In the genomic region with DNA sequence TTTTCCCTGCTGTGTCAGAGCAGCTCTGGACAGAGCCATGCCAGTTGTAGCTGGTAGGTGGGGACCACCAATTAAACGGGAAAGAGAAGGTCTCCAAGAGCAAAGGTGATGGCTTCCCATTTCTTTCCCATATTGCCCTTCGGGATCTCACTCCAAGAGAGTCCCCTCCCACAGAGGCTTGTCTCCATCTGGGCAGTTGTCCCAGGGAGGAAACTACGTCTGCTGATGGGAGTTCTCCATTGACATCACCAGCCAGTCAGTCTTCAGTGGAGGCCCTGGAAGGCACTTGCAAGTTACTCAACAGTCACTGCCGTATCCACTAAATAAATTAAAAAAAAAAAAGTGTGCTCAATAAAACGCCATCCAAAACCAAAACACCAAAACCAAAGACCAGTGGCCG, we compare ENCODE assay signal across 11 mouse cellular contexts.
DNase-seq lines count a peak whose midpoint lies in the region; ATAC-seq and TF ChIP-seq lines count a peak whose summit lies in the region.
"Had no signal": no experiment of that assay in that cellular context is flagged by ENCODE, and none has a peak within 500 bp of the region (broad histone marks: within the 10 kb centered on the region; RNA-seq: fewer than 3 reads in every experiment).

No protein-coding gene starts in this region.

- no peak overlapping the region for H3K9ac ChIP-seq in stomach, embryonic 16.5 days (ENCODE audit: low read length)
- no peak overlapping the region for H3K9ac ChIP-seq in stomach, postnatal 0 days (ENCODE audit: low read length)
- H3K9ac ChIP-seq: embryonic facial prominence, embryonic 15.5 days had no signal

- H3K4me3 ChIP-seq in stomach, embryonic 16.5 days (replicated peaks; ENCODE audit: low read length) = no peak overlapping the region
- no peak overlapping the region for H3K4me3 ChIP-seq in stomach, postnatal 0 days (ENCODE audit: low read depth, low read length)
- H3K4me3 ChIP-seq: embryonic facial prominence, embryonic 15.5 days; layer of hippocampus, adult 2 months had no signal

- no peak for DNase-seq in stomach, postnatal 0 days (ENCODE audit: low spot score)
- peak; percentile 45 for DNase-seq in heart, postnatal 25 days (ENCODE audit: low spot score)
- peak; percentile 35 to 43 for DNase-seq in kidney, postnatal 36 days
- peak; percentile 38 to 40 for DNase-seq in lung, postnatal 4 days
- no peak for DNase-seq in yolk sac, embryonic 10.5 days (ENCODE audit: low spot score)
- no peak for DNase-seq in cerebellum, postnatal 14 days
- DNase-seq: cerebellum, postnatal 36 days; liver had no signal

- no peak for TF ChIP-seq EP300 in stomach, postnatal 0 days (optimal IDR thresholded peaks at IDR 0.05)

- no peak overlapping the region for H3K4me2 ChIP-seq in stomach, embryonic 16.5 days (ENCODE audit: low read depth, low read length)
- no peak overlapping the region for H3K4me2 ChIP-seq in stomach, postnatal 0 days (replicated peaks; ENCODE audit: low read depth)
- H3K4me2 ChIP-seq: embryonic facial prominence, embryonic 15.5 days had no signal

- no peak for ATAC-seq in stomach, embryonic 16.5 days (ENCODE audit: insufficient read depth, low FRiP score)
- no peak for ATAC-seq in stomach, postnatal 0 days (ENCODE audit: low FRiP score, low TSS enrichment)

- no peaks in the 10 kb centered on the region for H3K9me3 ChIP-seq in stomach, embryonic 16.5 days (replicated peaks; ENCODE audit: control insufficient read depth, low read length)
- H3K9me3 ChIP-seq in stomach, postnatal 0 days (ENCODE audit: control insufficient read depth, low read length) = no peaks in the 10 kb centered on the region
- H3K9me3 ChIP-seq: embryonic facial prominence, embryonic 15.5 days had no signal

- 61% methylated on average over 6 of the region's 6 CpGs for WGBS in stomach, embryonic 16.5 days
- WGBS in stomach, postnatal 0 days = 61% methylated on average over 6 of the region's 6 CpGs

- 0 out of 2 replicates have a peak overlapping the region, but pooled peaks have one; percentile 6 for H3K27ac ChIP-seq in stomach, embryonic 16.5 days (ENCODE audit: low read length)
- H3K27ac ChIP-seq in stomach, postnatal 0 days (replicated peaks) = no peak overlapping the region
- H3K27ac ChIP-seq: embryonic facial prominence, embryonic 15.5 days; layer of hippocampus, adult 2 months had no signal

- H3K27me3 ChIP-seq in stomach, embryonic 16.5 days (ENCODE audit: control insufficient read depth, insufficient read depth, low read length) = no peaks in the 10 kb centered on the region
- no peaks in the 10 kb centered on the region for H3K27me3 ChIP-seq in stomach, postnatal 0 days (ENCODE audit: control insufficient read depth, insufficient read depth, low read length)
- H3K27me3 ChIP-seq: embryonic facial prominence, embryonic 15.5 days had no signal

- H3K4me1 ChIP-seq in stomach, embryonic 16.5 days (ENCODE audit: control insufficient read depth, insufficient read depth, low read length) = peaks cover 24% of the 10 kb centered on the region
- H3K4me1 ChIP-seq in stomach, postnatal 0 days (replicated peaks; ENCODE audit: control insufficient read depth, insufficient read depth) = no peaks in the 10 kb centered on the region; the same call in 1 of the 2 replicates

- H3K36me3 ChIP-seq in stomach, embryonic 16.5 days (ENCODE audit: control insufficient read depth, insufficient read depth, low read length) = no peaks in the 10 kb centered on the region
- H3K36me3 ChIP-seq in stomach, postnatal 0 days (ENCODE audit: control insufficient read depth, insufficient read depth, low read length) = no peaks in the 10 kb centered on the region
- H3K36me3 ChIP-seq: embryonic facial prominence, embryonic 15.5 days had no signal

- intact Hi-C loops in heart, postnatal 25 days (cut with DNase I) = loop anchor here (2.0 to 5.0 kb wide), 3 partner anchors 23 to 113 kb away; no protein-coding TSS in a partner anchor

- TF ChIP-seq CTCF in stomach, postnatal 0 days (IDR thresholded peaks at IDR 0.05; ENCODE audit: low read depth) = no peak

Comparison
In these comparisons a context has a peak if more than half of its experiments do, and no peak if none do; other contexts are left out.
1. DNase-seq: peak in heart, postnatal 25 days (single experiment), kidney, postnatal 36 days (2 of 2) and lung, postnatal 4 days (2 of 2); none in stomach, postnatal 0 days (single experiment), yolk sac, embryonic 10.5 days (single experiment) and cerebellum, postnatal 14 days (0 of 2).